Mouse (Mus musculus) MEL (cell line): ENCODE measurements around the gene Proser1. TPM values are rescaled to one million over a fixed set of nuclear protein-coding genes. Genes with fewer than 3 reads are reported as not detected.

Source experiments
- DNase-seq: peaks from one replicate; pipeline ENCODE4 v3.0.0; 2011; ENCODE audit warnings: low read depth, low spot score
- H3K27ac ChIP-seq: 2 replicates; pipeline ENCODE4 v1.5.1; 2012; ENCODE audit warnings: low read depth, mild to moderate bottlenecking, control low read depth, low read length, moderate library complexity; ENCODE audit not compliant: control insufficient read depth
- H3K27me3 ChIP-seq, 2 experiments: fragments of 150-350 bp in 1 of 2; sonication (generic) in 1 of 2; 2 replicates each; pipeline ENCODE4 v1.6.1; 2012; ENCODE audit warnings: low read length in 2 of 2, mild to moderate bottlenecking in 2 of 2, improper control_type of control experiment in 1 of 2, moderate library complexity in 1 of 2; ENCODE audit not compliant: insufficient read depth in 2 of 2, control insufficient read depth in 1 of 2
- H3K36me3 ChIP-seq, 2 experiments: 2 replicates each; pipeline ENCODE4 v1.6.1; 2012 to 2014; ENCODE audit warnings: low read length in 2 of 2, improper control_type of control experiment in 1 of 2, inconsistent platforms in 1 of 2, mild to moderate bottlenecking in 1 of 2; ENCODE audit not compliant: insufficient read depth in 2 of 2, control insufficient read depth in 1 of 2
- H3K4me1 ChIP-seq, 2 experiments: fragments of 150-350 bp in 1 of 2; sonication (generic) in 1 of 2; 2 replicates each; pipeline ENCODE4 v1.6.1; 2012; ENCODE audit warnings: low read length in 2 of 2, improper control_type of control experiment in 1 of 2, mild to moderate bottlenecking in 1 of 2; ENCODE audit not compliant: insufficient read depth in 2 of 2, control insufficient read depth in 1 of 2
- H3K4me3 ChIP-seq, 2 experiments: fragments of 150-350 bp in 1 of 2; sonication (generic) in 1 of 2; 2 replicates each; pipeline ENCODE4 v1.5.1; 2012; ENCODE audit warnings: low read depth in 2 of 2, low read length in 2 of 2, mild to moderate bottlenecking in 2 of 2, moderate library complexity in 2 of 2, control low read depth in 1 of 2, improper control_type of control experiment in 1 of 2; ENCODE audit not compliant: control insufficient read depth in 1 of 2, insufficient read depth in 1 of 2
- H3K79me2 ChIP-seq: 2 replicates; pipeline ENCODE4 v1.6.1; 2012; ENCODE audit warnings: mild to moderate bottlenecking, low read length, moderate library complexity; ENCODE audit not compliant: control insufficient read depth, poor library complexity, insufficient read depth
- H3K9ac ChIP-seq: 2 replicates; pipeline ENCODE4 v1.6.1; 2012; ENCODE audit warnings: low read depth, mild to moderate bottlenecking, control low read depth, low read length, moderate library complexity; ENCODE audit not compliant: control insufficient read depth, poor library complexity, severe bottlenecking
- H3K9me3 ChIP-seq: fragments of 150-350 bp; sonication (generic); replicated peaks from 2 replicates; pipeline ENCODE4 v1.6.1; 2012; ENCODE audit warnings: mild to moderate bottlenecking, low read length, improper control_type of control experiment, moderate library complexity; ENCODE audit not compliant: insufficient read depth
- GABPA ChIP-seq: IDR thresholded peaks from 2 replicates; pipeline ENCODE4 v1.6.1; 2012; ENCODE audit warnings: low read depth, mild to moderate bottlenecking, inconsistent platforms, low read length, improper control_type of control experiment, moderate library complexity
- KAT2A ChIP-seq: conservative IDR thresholded peaks from 2 replicates; pipeline ENCODE4 v1.6.1; 2012; ENCODE audit warnings: low read depth, low read length, improper control_type of control experiment, inconsistent platforms
- MAFK ChIP-seq: IDR thresholded peaks from 2 replicates; pipeline ENCODE4 v1.6.1; 2011; ENCODE audit warnings: low read depth, mild to moderate bottlenecking, low read length, improper control_type of control experiment, borderline replicate concordance
- MYC ChIP-seq: IDR thresholded peaks from 2 replicates; pipeline ENCODE4 v1.6.1; 2011; ENCODE audit warnings: low read depth, mild to moderate bottlenecking, low read length, improper control_type of control experiment, moderate library complexity
- NRF1 ChIP-seq: IDR thresholded peaks from 2 replicates; pipeline ENCODE4 v1.6.1; 2014; ENCODE audit warnings: low read depth, mild to moderate bottlenecking, inconsistent platforms, low read length, improper control_type of control experiment, moderate library complexity; ENCODE audit not compliant: poor library complexity, insufficient read depth, severe bottlenecking
- TAL1 ChIP-seq: IDR thresholded peaks from 2 replicates; pipeline ENCODE4 v1.6.1; 2012; ENCODE audit warnings: mild to moderate bottlenecking, inconsistent platforms, low read length, moderate library complexity, mixed read lengths
- TBP ChIP-seq: IDR thresholded peaks from 2 replicates; pipeline ENCODE4 v1.8.0; 2011; ENCODE audit warnings: low read depth, low read length, improper control_type of control experiment
- TCF12 ChIP-seq: IDR thresholded peaks from 2 replicates; pipeline ENCODE4 v1.6.1; 2014; ENCODE audit warnings: low read depth, mild to moderate bottlenecking, inconsistent platforms, low read length, improper control_type of control experiment, moderate library complexity
- ZC3H11A ChIP-seq: IDR thresholded peaks from 2 replicates; pipeline ENCODE4 v1.6.1; 2012; ENCODE audit warnings: low read depth, mild to moderate bottlenecking, inconsistent platforms, low read length, improper control_type of control experiment
- ZKSCAN1 ChIP-seq: IDR thresholded peaks from 2 replicates; pipeline ENCODE4 v1.6.1; 2012; ENCODE audit warnings: low read depth, mild to moderate bottlenecking, inconsistent platforms, low read length, improper control_type of control experiment, moderate library complexity
- ZMIZ1 ChIP-seq: IDR thresholded peaks from 2 replicates; pipeline ENCODE4 v1.6.1; 2012; ENCODE audit warnings: low read depth, mild to moderate bottlenecking, inconsistent platforms, low read length, improper control_type of control experiment, moderate library complexity
- ZNF384 ChIP-seq: IDR thresholded peaks from 2 replicates; pipeline ENCODE4 v1.6.1; 2012; ENCODE audit warnings: low read depth, mild to moderate bottlenecking, inconsistent platforms, low read length, improper control_type of control experiment
- polyA plus RNA-seq, 2 experiments: library from polyadenylated mRNA; stranded (reverse) in 1 of 2; unstranded in 1 of 2; fragments of >175 nt in 1 of 2; fragments of >200 nt in 1 of 2; gene quantifications; 2 replicates each; pipeline versions ENCODE4 v1.2.1 to v1.2.4; 2012; ENCODE audit warnings: low replicate concordance in 2 of 2, low read depth in 1 of 2; ENCODE audit not compliant: insufficient read length in 2 of 2, insufficient read depth in 1 of 2, missing spikeins in 1 of 2
- total RNA-seq: library from RNA; depleted of rRNA; stranded (reverse); fragments of 300-350 nt; gene quantifications from 2 replicates; pipeline ENCODE4 v1.2.3, GENCODE M21; 2012

The Proser1 gene
- total and polyA plus RNA-seq, 3 experiments = 3.5 to 107 (median 24.6) TPM

- Histone ChIP-seq H3K27ac (no peak overlapping the region), H3K9me3 (no peaks in the 10 kb centered on the region)
- TF ChIP-seq ZMIZ1 = no peak
- TF ChIP-seq KAT2A = no peak
- TF ChIP-seq, all 39 proteins: peak for 0
- no peaks in the 10 kb centered on the region for H3K27me3 ChIP-seq
- DNase-seq = no peak
- no peak overlapping the region for H3K9ac ChIP-seq
- H3K79me2 ChIP-seq = no peaks in the 10 kb centered on the region
- no peak overlapping the region for H3K4me3 ChIP-seq
- H3K4me1 ChIP-seq = no peaks in the 10 kb centered on the region
- H3K36me3 ChIP-seq = peaks cover 2 to 5% of the 10 kb centered on the region in 2 experiments; a peak in 3 of 4 replicates
Observed at GRCm38 (mm10) chr3:53478419-53479046, 15.1 kb downstream of the Proser1 start.

- H3K79me2 ChIP-seq = no peaks in the 10 kb centered on the region
- H3K36me3 ChIP-seq = peaks cover 0 to 1% of the 10 kb centered on the region in 2 experiments; a peak in 2 of 4 replicates
- H3K27ac ChIP-seq = no peak overlapping the region
- H3K9ac ChIP-seq = no peak overlapping the region
- no peaks in the 10 kb centered on the region for H3K27me3 ChIP-seq
- no peak overlapping the region for H3K4me3 ChIP-seq
- H3K4me1 ChIP-seq = peaks cover 0 to 8% of the 10 kb centered on the region in 2 experiments; a peak in 2 of 4 replicates
- DNase-seq = no peak
- TF ChIP-seq ZKSCAN1 (no peak), TAL1 (no peak), KAT2A (no peak), TCF12 (no peak), MAFK (no peak), ZC3H11A (no peak), TBP (no peak), ZMIZ1 (no peak), GABPA (no peak), MYC (no peak), ZNF384 (no peak)
- TF ChIP-seq, all 39 proteins: peak for 0
- H3K9me3 ChIP-seq = no peaks in the 10 kb centered on the region
Observed at GRCm38 (mm10) chr3:53483414-53484059, 20.1 kb downstream of the Proser1 start.

GRCm38 (mm10) chr3:53486561-53486960 lies 23.1 kb downstream of the Proser1 start:
- H3K4me1 ChIP-seq = peaks cover 0 to 13% of the 10 kb centered on the region in 2 experiments; a peak in 2 of 4 replicates
- no peak for TF ChIP-seq NRF1
- H3K9ac ChIP-seq = no peak overlapping the region
- peaks cover 0 to 1% of the 10 kb centered on the region in 2 experiments; a peak in 3 of 4 replicates for H3K36me3 ChIP-seq
- no peak overlapping the region for H3K27ac ChIP-seq
- no peak for DNase-seq
- no peak overlapping the region for H3K4me3 ChIP-seq
- H3K9me3 ChIP-seq = no peaks in the 10 kb centered on the region
- no peaks in the 10 kb centered on the region for H3K27me3 ChIP-seq
- no peaks in the 10 kb centered on the region for H3K79me2 ChIP-seq
